Mouse (Mus musculus) heart, postnatal 4 days (tissue): Measurements from ENCODE around the gene Senp3. TPM values are rescaled to one million over a fixed set of nuclear protein-coding genes. Genes with fewer than 3 reads are reported as not detected.
"Not testable (repeated sequence)": the region's sequence is repeated elsewhere in the genome, so short reads cannot be mapped to it uniquely, and the experiment has no call there.

Experiments used
- DNase-seq: peaks from one replicate; pipeline ENCODE4 v3.0.0; 2021
- microRNA-seq, 2 experiments: library from miRNA; unstranded; fragments of <30 nt; microRNA quantifications; one replicate each; pipeline ENCODE4 v1.2.0; 2021 to 2022
- total RNA-seq, 2 experiments: library from RNA; stranded (reverse); gene quantifications; 2 replicates each; pipeline ENCODE4 v1.2.3; 2021

Senp3 gene
- total RNA-seq, 2 experiments from 2014 or later, result 58.0 to 61.3 TPM

GRCm38 (mm10) chr11:69653399-69653798 is 28.5 kb downstream of the Senp3 start:
- no peak for DNase-seq

- DNase-seq, result no peak
Measured at GRCm38 (mm10) chr11:69645860-69646259, 36.0 kb downstream of the Senp3 start.

DNA sequence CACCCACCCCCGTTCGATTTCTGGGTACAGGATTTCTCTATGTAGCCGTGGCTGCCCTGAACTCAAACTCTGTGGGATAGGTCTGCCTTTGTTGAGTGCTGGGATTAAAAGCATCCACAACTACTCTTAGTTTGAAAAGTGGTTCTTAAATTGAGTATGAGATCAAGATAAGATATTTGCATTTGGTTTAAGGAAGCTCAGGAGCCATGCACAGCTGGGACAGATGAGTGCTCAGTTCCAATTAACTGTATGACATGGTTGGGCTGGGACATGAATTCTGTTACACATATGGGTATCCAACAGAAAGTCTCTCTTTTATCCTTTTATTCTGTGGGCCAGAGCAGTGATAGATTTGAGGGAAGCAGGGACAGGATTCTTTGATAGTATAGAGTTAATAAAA is 46.4 kb downstream of the Senp3 start:
- DNase-seq, result no peak

- DNase-seq, result peak; percentile 74
Measured at GRCm38 (mm10) chr11:69633128-69633866, 48.6 kb downstream of the Senp3 start.

- DNase-seq, result peak; percentile 100
Measured at GRCm38 (mm10) chr11:69632284-69633089, 49.4 kb downstream of the Senp3 start, which contains the start of gene Fxr2. Gene Fxr2, plus strand, starts transcription at chr11:69632990.

GRCm38 (mm10) chr11:69629802-69630201 is 52.1 kb downstream of the Senp3 start:
- DNase-seq, result no peak

GRCm38 (mm10) chr11:69628286-69628685 is 53.6 kb downstream of the Senp3 start:
- DNase-seq, result peak; percentile 78

DNA sequence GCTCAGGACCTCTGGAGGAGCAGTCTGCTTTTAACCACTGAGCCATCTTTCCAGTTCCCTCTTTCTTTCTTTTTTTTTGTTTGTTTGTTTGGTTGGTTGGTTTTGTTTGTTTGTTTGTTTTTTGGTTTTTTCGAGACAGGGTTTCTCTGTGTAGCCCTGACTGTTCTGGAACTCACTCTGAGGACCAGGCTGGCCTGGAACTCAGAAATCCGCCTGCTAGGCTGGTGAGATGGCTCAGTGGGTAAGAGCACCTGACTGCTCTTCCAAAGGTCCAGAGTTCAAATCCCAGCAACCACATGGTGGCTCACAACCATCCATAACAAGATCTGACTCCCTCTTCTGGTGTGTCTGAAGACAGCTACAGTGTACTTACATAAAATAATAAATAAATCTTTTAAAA is 57.5 kb downstream of the Senp3 start:
- DNase-seq, result not testable (repeated sequence)

Small RNA genes lying within 50 kb of the gene (microRNA-seq; reads per million reads assigned to microRNA genes)
- gene Mir1934 (4.1 to 8.0 reads per million in 2 experiments), gene Mir467f (0 reads per million in 2 experiments)

Other genes starting within 250 kb of the Senp3 start
- under 1 TPM; 0.20 to 0.50 TPM for gene Dnah2, start 133.0 kb downstream of the Senp3 start, total RNA-seq
- gene Efnb3, start 121.9 kb downstream of the Senp3 start, total RNA-seq, result 100 to 1,000 TPM in 1 of 2 experiments, 10 to 100 TPM in 1; 98.5 to 117 TPM
- gene Wrap53, start 101.8 kb downstream of the Senp3 start, total RNA-seq, result 1 to 10 TPM; 5.8 to 7.0 TPM
- gene Trp53, start 101.7 kb downstream of the Senp3 start, total RNA-seq, result 10 to 100 TPM; 41.6 to 46.1 TPM
- 10 to 100 TPM; 27.0 to 29.1 TPM for gene Atp1b2, start 76.1 kb downstream of the Senp3 start, total RNA-seq
- gene Shbg, start 64.2 kb downstream of the Senp3 start, total RNA-seq, result not detected
- 1 to 10 TPM; 5.3 to 6.7 TPM for gene Sat2, start 60.1 kb downstream of the Senp3 start, total RNA-seq
- gene Fxr2, start 49.1 kb downstream of the Senp3 start, total RNA-seq, result 10 to 100 TPM; 81.4 to 83.6 TPM
- gene Sox15, start 26.8 kb downstream of the Senp3 start, total RNA-seq, result not detected
- 10 to 100 TPM; 34.3 to 36.3 TPM for gene Mpdu1, start 19.4 kb downstream of the Senp3 start, total RNA-seq
- gene Cd68, start 15.9 kb downstream of the Senp3 start, total RNA-seq, result 1 to 10 TPM; 4.0 to 6.0 TPM
- gene Eif4a1, start 9.7 kb downstream of the Senp3 start, total RNA-seq, result 100 to 1,000 TPM; 535 to 537 TPM
- gene Tnfsf13, start 3.7 kb upstream of the Senp3 start, total RNA-seq, result 1 to 10 TPM; 2.3 to 2.6 TPM
- gene Tnfsf12, start 13.8 kb upstream of the Senp3 start, total RNA-seq, result 10 to 100 TPM; 13.7 to 16.4 TPM
- gene Tnfsfm13, start 14.0 kb upstream of the Senp3 start, total RNA-seq, result 1 to 10 TPM; 1.9 to 3.0 TPM
- gene Polr2a, start 76.6 kb upstream of the Senp3 start, total RNA-seq, result 10 to 100 TPM; 53.7 TPM
- not detected for gene Slc35g3, start 79.9 kb upstream of the Senp3 start, total RNA-seq
- 10 to 100 TPM; 34.1 to 36.8 TPM for gene Zbtb4, start 83.8 kb upstream of the Senp3 start, total RNA-seq
- 1 to 10 TPM; 3.1 to 5.1 TPM for gene Chrnb1, start 113.9 kb upstream of the Senp3 start, total RNA-seq
- gene Fgf11, start 119.8 kb upstream of the Senp3 start, total RNA-seq, result 1 to 10 TPM; 3.1 to 3.7 TPM
- gene Tmem102, start 123.5 kb upstream of the Senp3 start, total RNA-seq, result under 1 TPM; 0.60 to 0.92 TPM
- not detected for gene Gm39566, start 133.2 kb upstream of the Senp3 start, total RNA-seq
- gene Spem2, start 136.4 kb upstream of the Senp3 start, total RNA-seq, result not detected
- gene Spem1, start 140.1 kb upstream of the Senp3 start, total RNA-seq, result not detected
- 10 to 100 TPM; 11.0 to 11.6 TPM for gene Nlgn2, start 155.7 kb upstream of the Senp3 start, total RNA-seq
- 100 to 1,000 TPM; 143 to 166 TPM for gene Tmem256, start 156.4 kb upstream of the Senp3 start, total RNA-seq
- 10 to 100 TPM; 59.7 to 59.9 TPM for gene Plscr3, start 164.3 kb upstream of the Senp3 start, total RNA-seq
- gene Tnk1, start 176.6 kb upstream of the Senp3 start, total RNA-seq, result not detected
- not detected for gene Tmem95, start 195.9 kb upstream of the Senp3 start, total RNA-seq
- gene Kctd11, start 199.3 kb upstream of the Senp3 start, total RNA-seq, result 1 to 10 TPM; 3.3 TPM
- gene Acap1, start 213.5 kb upstream of the Senp3 start, total RNA-seq, result 1 to 10 TPM; 2.8 to 3.2 TPM
- 1 to 10 TPM; 5.2 to 6.2 TPM for gene 2810408A11Rik, start 218.9 kb upstream of the Senp3 start, total RNA-seq
- gene Neurl4, start 219.0 kb upstream of the Senp3 start, total RNA-seq, result 10 to 100 TPM; 45.8 to 48.5 TPM
- 10 to 100 TPM; 29.6 to 33.0 TPM for gene Gps2, start 231.8 kb upstream of the Senp3 start, total RNA-seq
- gene Eif5a, start 239.9 kb upstream of the Senp3 start, total RNA-seq, result 100 to 1,000 TPM; 550 to 556 TPM